Mouse (Mus musculus): ENCODE measurements around the gene Taf15.
"Not testable (repeated sequence)": the region's sequence is repeated elsewhere in the genome, so short reads cannot be mapped to it uniquely, and the experiment has no call there.

Gene Taf15

DNA sequence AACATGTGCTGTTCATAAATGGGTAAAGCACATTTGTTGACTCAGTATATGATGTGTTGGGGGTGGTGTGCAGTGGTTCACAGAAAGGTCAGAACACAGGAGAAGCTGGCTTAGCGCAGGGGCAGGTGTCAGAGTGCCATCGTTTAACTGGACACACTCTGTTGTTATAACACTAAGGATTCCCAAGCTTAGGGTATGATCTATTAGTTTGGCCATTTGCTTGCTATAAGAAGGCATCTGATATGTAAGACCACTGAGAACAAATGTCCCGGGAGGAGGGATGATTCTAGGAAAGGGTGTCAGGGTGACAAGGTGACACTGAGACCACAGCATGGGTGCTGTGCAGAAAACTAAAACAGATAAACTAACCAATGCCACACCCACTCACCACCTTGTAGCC, 63.9 kb downstream of the Taf15 start:
- DNase-seq (ENCODE audit: low read depth, low spot score) = no peak

DNA sequence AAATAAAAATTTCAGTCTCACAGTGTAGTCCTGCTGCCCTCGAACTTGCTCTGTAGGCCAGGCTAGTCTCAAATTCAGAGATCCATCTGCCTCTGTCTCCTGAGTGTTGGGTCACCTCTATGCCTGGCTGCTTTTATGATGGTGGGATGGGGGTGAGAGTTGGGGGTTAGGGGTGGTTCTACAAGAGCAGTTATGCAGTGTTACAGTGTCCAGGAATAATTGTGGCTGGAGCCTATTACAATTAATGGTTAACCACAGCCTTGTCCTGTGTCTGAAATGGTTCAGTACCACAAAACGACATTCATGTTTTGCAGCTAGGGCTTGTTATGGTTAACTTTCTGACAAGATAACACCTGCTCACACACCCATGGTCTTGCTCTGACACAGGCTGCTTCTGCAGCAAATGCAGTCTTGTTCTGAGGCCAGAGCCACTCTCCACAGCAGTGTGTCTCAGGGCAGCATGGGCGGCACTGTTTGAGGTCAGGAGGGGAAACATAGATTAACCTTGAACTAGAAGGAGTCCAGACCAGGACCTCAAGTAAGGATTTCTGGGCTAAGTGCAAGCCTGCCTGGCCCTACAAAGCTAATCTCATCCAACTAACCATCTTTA, 65.9 kb downstream of the Taf15 start:
- no peak for DNase-seq (ENCODE audit: low read depth, low spot score)

DNA sequence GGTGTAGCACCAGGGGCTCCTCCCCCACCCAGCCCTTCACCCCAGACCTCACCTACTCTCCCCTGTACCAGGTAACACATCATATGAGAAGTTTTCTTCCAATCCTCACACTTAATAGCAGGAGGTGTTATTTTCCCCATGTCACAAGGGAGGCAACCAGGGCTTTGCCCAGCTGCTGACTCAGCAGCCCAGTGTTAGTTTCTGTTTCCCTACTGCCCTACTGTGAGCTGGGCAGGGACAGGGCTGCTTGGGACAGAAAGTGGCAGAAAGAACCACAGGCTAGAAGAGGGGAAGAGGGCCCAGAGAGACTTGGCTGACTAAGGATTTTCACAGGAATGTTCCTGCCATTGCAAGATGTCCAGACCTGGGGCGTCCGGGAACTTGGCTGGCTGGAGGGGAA, 68.0 kb downstream of the Taf15 start:
- no peak for DNase-seq (ENCODE audit: low read depth, low spot score)

DNA sequence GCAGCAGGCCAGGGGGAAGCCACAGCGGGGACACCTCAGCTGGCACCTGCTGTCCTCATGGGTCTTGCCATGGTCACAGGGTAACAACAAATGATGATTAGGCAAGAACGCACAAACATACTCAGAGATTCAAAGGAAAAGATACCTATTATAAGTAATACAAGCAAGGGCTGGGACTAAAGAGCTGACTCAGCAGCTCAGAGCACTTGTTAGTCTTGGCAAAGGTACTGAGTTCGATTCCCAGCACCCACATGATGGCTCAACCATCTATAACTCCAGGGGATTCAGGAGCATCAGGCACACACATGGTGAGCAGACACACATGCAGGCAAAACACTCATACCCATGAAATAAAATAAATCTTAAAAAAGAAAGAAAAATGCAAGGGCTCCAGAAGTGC, 68.5 kb downstream of the Taf15 start:
- no peak for DNase-seq (ENCODE audit: low read depth, low spot score)

DNA sequence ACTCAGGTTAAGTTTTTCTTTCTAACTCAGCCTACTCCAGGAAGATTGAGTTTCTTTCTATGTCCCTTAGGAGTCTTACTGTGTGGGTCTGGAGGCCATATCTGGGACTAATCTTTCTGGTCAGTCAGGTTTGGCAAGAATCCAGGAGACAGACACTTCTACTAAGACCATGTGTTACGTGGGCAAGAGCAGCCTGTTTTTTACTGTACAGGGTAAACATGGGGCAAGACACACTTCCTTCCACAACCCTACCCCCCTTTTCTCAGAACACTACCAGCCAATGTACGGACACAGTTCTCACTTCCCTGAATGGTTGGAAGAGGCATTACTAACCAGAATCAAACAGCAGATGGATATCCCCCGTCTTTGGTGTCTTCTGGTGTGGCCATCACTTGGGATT, 71.3 kb downstream of the Taf15 start:
- DNase-seq (ENCODE audit: low read depth, low spot score) = no peak

DNA sequence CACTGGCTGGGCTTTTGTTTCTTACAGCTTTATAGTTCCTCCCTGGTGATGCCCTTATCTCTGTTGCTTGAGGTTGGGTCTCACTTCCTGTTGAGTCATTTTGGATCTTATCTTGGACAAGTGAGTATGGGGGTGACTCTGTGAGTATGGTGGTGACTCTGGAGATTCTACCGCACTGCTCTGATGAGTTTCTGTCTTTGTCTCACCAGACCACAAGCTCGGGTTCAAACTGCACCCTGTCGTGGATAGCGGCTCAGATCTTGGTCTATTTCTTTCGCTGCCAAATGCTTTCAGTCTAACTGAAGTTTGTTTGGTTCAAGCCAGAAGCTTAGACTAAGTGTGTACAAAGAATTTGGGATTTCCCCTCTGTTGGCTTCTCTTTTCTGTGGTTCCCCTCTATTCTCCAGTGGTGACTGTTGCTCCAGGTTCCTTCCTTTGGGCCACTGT, 77.3 kb downstream of the Taf15 start:
- no peak for DNase-seq (ENCODE audit: low read depth, low spot score)

DNA sequence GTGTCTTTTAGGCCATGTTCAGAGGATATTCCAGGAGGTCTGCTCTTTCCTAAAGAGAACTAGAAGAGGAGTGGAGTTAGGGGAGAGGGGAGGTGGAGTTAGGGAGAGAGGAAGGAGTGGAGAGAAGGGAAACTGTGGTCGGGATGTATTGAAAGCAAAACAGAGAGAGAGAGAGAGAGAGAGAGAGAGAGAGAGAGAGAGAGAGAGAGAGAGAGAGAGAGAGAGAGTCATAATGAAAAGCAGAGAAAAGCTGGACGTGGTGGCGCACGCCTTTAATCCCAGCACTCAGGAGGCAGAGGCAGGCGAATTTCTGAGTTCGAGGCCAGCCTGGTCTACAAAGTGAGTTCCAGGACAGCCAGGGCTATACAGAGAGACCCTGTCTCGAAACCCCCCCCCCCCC, 78.2 kb downstream of the Taf15 start:
- DNase-seq (ENCODE audit: low read depth, low spot score) = not testable (repeated sequence)

DNA sequence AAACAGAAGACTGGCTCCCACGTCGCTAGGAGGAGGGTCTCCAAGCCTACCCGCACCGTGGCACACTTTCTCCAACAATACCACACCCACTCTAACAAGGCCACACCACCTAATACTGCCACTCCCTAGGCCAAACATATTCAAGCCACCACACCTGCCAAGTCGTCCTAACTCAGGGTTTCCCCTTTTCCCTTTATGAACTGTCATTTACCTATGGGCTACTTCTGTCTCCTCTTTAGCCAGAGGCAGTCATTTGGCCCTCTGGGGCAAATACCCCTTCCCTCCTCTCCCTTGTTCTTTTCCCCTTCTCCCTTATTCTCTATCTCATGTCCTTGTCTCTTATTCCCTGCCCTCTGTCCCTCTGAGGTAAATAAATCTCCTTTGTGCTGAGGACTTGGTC, 78.8 kb downstream of the Taf15 start:
- no peak for DNase-seq (ENCODE audit: low read depth, low spot score)
